Mouse (Mus musculus) stomach, postnatal 0 days (tissue): ENCODE data around the gene Dhrs13. TPM values are rescaled to one million over a fixed set of nuclear protein-coding genes. Genes with fewer than 3 reads are reported as not detected.

Experiments
- ATAC-seq: fragments of 200-750 bp; cut with Nextera tagmentation; 2 replicates; pipeline ENCODE4 v1.8.0; 2017; ENCODE audit not compliant: low FRiP score, low TSS enrichment
- DNase-seq: peaks from one replicate; pipeline ENCODE4 v3.0.0-alpha.2; 2016; ENCODE audit warnings: low spot score
- H3K27ac ChIP-seq: fragments of 300-500 bp; sonication (generic); replicated peaks from 2 replicates; pipeline ENCODE4 v1.5.1; 2014; ENCODE audit warnings: mild to moderate bottlenecking, control low read depth
- H3K27me3 ChIP-seq: fragments of 300-500 bp; sonication (generic); 2 replicates; pipeline ENCODE4 v1.6.1; 2014; ENCODE audit warnings: low read length; ENCODE audit not compliant: control insufficient read depth, insufficient read depth
- H3K36me3 ChIP-seq: fragments of 300-500 bp; sonication (generic); 2 replicates; pipeline ENCODE4 v1.6.1; 2014; ENCODE audit warnings: low read length, mixed read lengths; ENCODE audit not compliant: control insufficient read depth, insufficient read depth
- H3K4me1 ChIP-seq: fragments of 300-500 bp; sonication (generic); replicated peaks from 2 replicates; pipeline ENCODE4 v1.6.1; 2014; ENCODE audit warnings: antibody characterized with exemption; ENCODE audit not compliant: control insufficient read depth, insufficient read depth
- H3K4me2 ChIP-seq: fragments of 300-500 bp; sonication (generic); replicated peaks from 2 replicates; pipeline ENCODE4 v1.6.1; 2014; ENCODE audit warnings: low read depth, mild to moderate bottlenecking, control low read depth, moderate library complexity
- H3K4me3 ChIP-seq: fragments of 300-500 bp; sonication (generic); 2 replicates; pipeline ENCODE4 v1.5.1; 2014; ENCODE audit warnings: low read depth, low read length, control low read depth
- H3K9ac ChIP-seq: fragments of 300-500 bp; sonication (generic); 2 replicates; pipeline ENCODE4 v1.6.1; 2014; ENCODE audit warnings: mild to moderate bottlenecking, low read length, control low read depth, mixed read lengths
- H3K9me3 ChIP-seq: fragments of 300-500 bp; sonication (generic); 2 replicates; pipeline ENCODE4 v1.6.1; 2016; ENCODE audit warnings: low read length; ENCODE audit not compliant: control insufficient read depth
- CTCF ChIP-seq: IDR thresholded peaks from 2 replicates; pipeline ENCODE4 v1.5.1; 2016; ENCODE audit warnings: antibody characterized with exemption, low read depth, mild to moderate bottlenecking, moderate library complexity
- EP300 ChIP-seq: optimal IDR thresholded peaks from 2 replicates; pipeline ENCODE3; 2016; ENCODE audit warnings: antibody characterized with exemption
- WGBS: fragments of 180-500 bp; shearing (Covaris S2); extraction: QIAGEN DNeasy Blood & Tissue Kit; methylation state at CpG from one replicate; pipeline ENCODE4 v1.1.7; 2014; 5-methylcytosine and 5-hydroxymethylcytosine counted together
- polyA plus RNA-seq: library from polyadenylated mRNA; unstranded; fragments of >200 nt; fragmentation: Nextera tagmentation; extraction: Ambion mirVana; gene quantifications from 2 replicates; pipeline ENCODE4 v1.2.1, GENCODE M21; 2015

Gene Dhrs13
- polyA plus RNA-seq, 1 experiment from 2014 or later = 7.3 TPM

- H3K9ac ChIP-seq = no peak overlapping the region
- H3K4me3 ChIP-seq = no peak overlapping the region
- no peak overlapping the region for H3K27ac ChIP-seq
- no peaks in the 10 kb centered on the region for H3K27me3 ChIP-seq
- H3K36me3 ChIP-seq = peaks cover 11% of the 10 kb centered on the region
- no peaks in the 10 kb centered on the region for H3K9me3 ChIP-seq
- no peak overlapping the region for H3K4me2 ChIP-seq
- TF ChIP-seq EP300 = no peak
- DNase-seq (no peak), ATAC-seq (no peak)
- WGBS = 87% methylated on average over 8 of the region's 8 CpGs
- no peaks in the 10 kb centered on the region for H3K4me1 ChIP-seq
Observed at GRCm38 (mm10) chr11:78056946-78057345, 24.9 kb downstream of the Dhrs13 start.

GRCm38 (mm10) chr11:78059833-78060757 lies 28.0 kb downstream of the Dhrs13 start:
- H3K4me2 ChIP-seq = no peak overlapping the region
- no peak overlapping the region for H3K27ac ChIP-seq
- no peaks in the 10 kb centered on the region for H3K27me3 ChIP-seq
- H3K9ac ChIP-seq = no peak overlapping the region
- TF ChIP-seq EP300 = no peak
- TF ChIP-seq CTCF = peak; percentile 93
- peak; percentile 77 for ATAC-seq
- H3K36me3 ChIP-seq = peaks cover 11% of the 10 kb centered on the region
- H3K4me3 ChIP-seq = no peak overlapping the region
- no peaks in the 10 kb centered on the region for H3K4me1 ChIP-seq
- DNase-seq = peak; percentile 76
- H3K9me3 ChIP-seq = no peaks in the 10 kb centered on the region
- WGBS = 49% methylated on average over 9 of the region's 9 CpGs

DNA sequence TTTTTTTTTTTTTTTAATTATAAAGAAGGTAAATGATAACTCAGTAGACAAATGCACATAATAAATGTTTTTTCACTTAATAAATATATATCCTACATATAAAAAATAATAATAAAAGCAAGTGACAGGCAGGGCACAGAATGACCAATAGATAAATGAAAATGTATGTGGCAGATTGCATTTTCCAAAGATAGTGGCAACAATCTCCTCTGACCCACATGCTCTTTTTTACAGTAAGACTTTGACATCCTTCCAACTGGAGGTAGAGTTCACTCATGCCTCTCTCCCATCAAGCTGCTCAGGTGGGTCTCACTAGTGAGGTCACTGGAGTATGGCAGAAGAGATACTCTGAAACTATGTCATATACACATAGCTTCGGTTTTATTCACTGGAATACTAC lies 30.5 kb downstream of the Dhrs13 start:
- TF ChIP-seq EP300 (no peak), CTCF (no peak)
- Histone ChIP-seq H3K36me3 (peaks cover 11% of the 10 kb centered on the region), H3K4me3 (no peak overlapping the region), H3K9me3 (no peaks in the 10 kb centered on the region), H3K9ac (no peak overlapping the region), H3K4me2 (no peak overlapping the region), H3K27ac (no peak overlapping the region), H3K27me3 (no peaks in the 10 kb centered on the region), H3K4me1 (no peaks in the 10 kb centered on the region)
- no peak for ATAC-seq
- no peak for DNase-seq
- 90% methylated on average over 1 of the region's 1 CpGs for WGBS

DNA sequence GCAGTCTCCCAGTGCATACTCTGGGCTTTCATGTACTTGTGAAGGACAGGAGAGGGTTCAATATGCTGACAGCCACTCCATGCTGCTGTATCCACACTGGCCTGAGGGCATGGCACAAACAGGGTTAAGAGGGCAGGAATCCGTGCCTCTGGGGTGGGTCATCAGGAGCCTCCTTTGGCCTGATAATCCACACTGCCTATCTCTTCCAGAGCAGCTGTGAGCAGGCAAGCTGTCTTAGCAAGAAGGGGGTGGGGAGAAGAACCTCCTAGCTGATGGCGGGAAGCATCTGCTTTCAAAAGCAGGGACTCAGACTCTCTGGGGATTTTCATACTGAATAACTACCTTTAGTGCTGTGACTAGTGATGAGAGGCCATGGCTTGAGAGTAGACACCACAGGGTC lies 33.8 kb downstream of the Dhrs13 start:
- DNase-seq (no peak), ATAC-seq (no peak)
- H3K4me1 ChIP-seq = no peaks in the 10 kb centered on the region
- WGBS = 25% methylated on average over 2 of the region's 2 CpGs
- no peak overlapping the region for H3K4me3 ChIP-seq
- H3K27me3 ChIP-seq = no peaks in the 10 kb centered on the region
- no peak overlapping the region for H3K9ac ChIP-seq
- no peaks in the 10 kb centered on the region for H3K9me3 ChIP-seq
- no peak overlapping the region for H3K27ac ChIP-seq
- TF ChIP-seq EP300 (no peak), CTCF (no peak)
- H3K4me2 ChIP-seq = no peak overlapping the region
- H3K36me3 ChIP-seq = no peaks in the 10 kb centered on the region

- Histone ChIP-seq H3K4me1 (no peaks in the 10 kb centered on the region), H3K27ac (no peak overlapping the region), H3K27me3 (no peaks in the 10 kb centered on the region), H3K9me3 (no peaks in the 10 kb centered on the region), H3K4me2 (no peak overlapping the region), H3K36me3 (no peaks in the 10 kb centered on the region), H3K9ac (no peak overlapping the region), H3K4me3 (no peak overlapping the region)
- no peak for ATAC-seq
- DNase-seq = no peak
- TF ChIP-seq CTCF (no peak), EP300 (no peak)
- 72% methylated on average over 2 of the region's 2 CpGs for WGBS
Observed at GRCm38 (mm10) chr11:78066641-78067040, 34.6 kb downstream of the Dhrs13 start.

DNA sequence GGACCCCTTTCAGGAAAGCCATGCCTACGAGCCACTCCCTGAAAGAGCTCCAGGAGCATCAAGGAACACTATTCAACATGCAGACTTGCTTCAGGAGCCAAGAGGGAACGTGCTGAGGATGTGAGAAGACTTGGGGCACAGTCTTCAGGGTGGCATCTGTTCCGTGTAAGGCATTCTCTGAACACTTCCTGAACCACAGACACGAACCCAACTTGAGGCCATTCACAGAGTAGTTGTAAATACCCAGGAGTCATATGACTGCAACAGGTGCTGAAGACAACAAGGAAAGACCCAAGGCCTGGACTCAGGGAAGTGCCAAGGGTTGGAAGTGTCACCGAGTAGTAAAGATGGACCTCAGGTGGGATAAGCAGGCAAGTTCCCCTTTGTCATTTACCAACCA lies 35.5 kb downstream of the Dhrs13 start:
- Histone ChIP-seq H3K4me3 (no peak overlapping the region), H3K9ac (no peak overlapping the region), H3K4me1 (no peaks in the 10 kb centered on the region), H3K27ac (no peak overlapping the region), H3K4me2 (no peak overlapping the region), H3K36me3 (no peaks in the 10 kb centered on the region), H3K9me3 (no peaks in the 10 kb centered on the region), H3K27me3 (no peaks in the 10 kb centered on the region)
- DNase-seq (no peak), ATAC-seq (no peak)
- WGBS = 63% methylated on average over 5 of the region's 5 CpGs
- TF ChIP-seq EP300 = no peak
- no peak for TF ChIP-seq CTCF
